Mouse (Mus musculus) brain, embryonic 14.5 days (tissue): ENCODE data around the gene Scd1.
"Not testable (repeated sequence)": the region's sequence is repeated elsewhere in the genome, so short reads cannot be mapped to it uniquely, and the experiment has no call there.

ENCODE experiments used
- CTCF ChIP-seq: fragments of 200-500 bp; IDR thresholded peaks from 2 replicates; pipeline ENCODE4 v1.5.1; 2012; ENCODE audit warnings: inconsistent platforms, mild to moderate bottlenecking, moderate library complexity, borderline replicate concordance; ENCODE audit not compliant: insufficient read depth, insufficient read length; ENCODE audit errors: extremely low read depth
- POLR2A ChIP-seq: fragments of 200-500 bp; IDR thresholded peaks from 2 replicates; pipeline ENCODE4 v1.6.1; 2012; ENCODE audit warnings: mild to moderate bottlenecking, inconsistent platforms, borderline replicate concordance; ENCODE audit not compliant: poor library complexity, insufficient read depth, insufficient read length, severe bottlenecking; ENCODE audit errors: extremely low read depth

GRCm38 (mm10) chr19:44367076-44367475 is 40.6 kb downstream of the Scd1 start:
- TF ChIP-seq CTCF, POLR2A: not testable (repeated sequence)
